Mouse (Mus musculus): ENCODE data around the gene Bcl2l2. TPM values are rescaled to one million over a fixed set of nuclear protein-coding genes. Genes with fewer than 3 reads are reported as not detected.

Gene Bcl2l2
- polyA plus RNA-seq, 1 experiment, result 41.2 TPM

DNA sequence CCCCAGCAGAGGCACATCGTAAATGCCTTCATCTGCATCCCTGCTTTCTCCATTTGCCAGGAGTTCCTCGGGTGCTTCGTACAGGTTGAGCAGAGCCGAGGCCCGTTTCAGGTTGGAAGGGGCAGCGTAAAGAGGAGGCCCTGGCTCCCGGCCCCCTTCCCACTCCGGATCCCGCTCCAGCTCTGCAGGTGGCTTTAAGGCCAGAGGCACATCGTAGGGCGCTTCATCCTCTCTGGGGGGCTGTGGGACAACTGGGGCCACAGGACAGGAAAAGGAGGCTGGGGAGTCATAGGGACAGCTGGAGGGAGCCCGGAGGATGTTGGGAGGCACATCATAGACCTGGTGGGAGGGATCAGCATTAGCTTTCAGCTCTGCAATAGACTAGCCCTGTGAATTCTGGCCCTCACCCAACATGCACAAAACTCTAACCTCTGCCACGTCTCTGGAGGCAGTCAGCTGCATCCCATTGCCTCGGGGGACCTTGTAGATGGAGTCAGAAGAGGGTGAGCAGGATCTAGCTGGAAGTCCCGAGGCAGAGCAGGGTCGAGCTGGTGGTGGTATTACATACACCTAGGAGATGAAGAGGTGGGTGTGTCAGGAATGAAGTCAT, 37.0 kb downstream of the Bcl2l2 start:
- no peak for TF ChIP-seq GATA1 (IDR thresholded peaks at IDR 0.05; ENCODE audit: low read length)

DNA sequence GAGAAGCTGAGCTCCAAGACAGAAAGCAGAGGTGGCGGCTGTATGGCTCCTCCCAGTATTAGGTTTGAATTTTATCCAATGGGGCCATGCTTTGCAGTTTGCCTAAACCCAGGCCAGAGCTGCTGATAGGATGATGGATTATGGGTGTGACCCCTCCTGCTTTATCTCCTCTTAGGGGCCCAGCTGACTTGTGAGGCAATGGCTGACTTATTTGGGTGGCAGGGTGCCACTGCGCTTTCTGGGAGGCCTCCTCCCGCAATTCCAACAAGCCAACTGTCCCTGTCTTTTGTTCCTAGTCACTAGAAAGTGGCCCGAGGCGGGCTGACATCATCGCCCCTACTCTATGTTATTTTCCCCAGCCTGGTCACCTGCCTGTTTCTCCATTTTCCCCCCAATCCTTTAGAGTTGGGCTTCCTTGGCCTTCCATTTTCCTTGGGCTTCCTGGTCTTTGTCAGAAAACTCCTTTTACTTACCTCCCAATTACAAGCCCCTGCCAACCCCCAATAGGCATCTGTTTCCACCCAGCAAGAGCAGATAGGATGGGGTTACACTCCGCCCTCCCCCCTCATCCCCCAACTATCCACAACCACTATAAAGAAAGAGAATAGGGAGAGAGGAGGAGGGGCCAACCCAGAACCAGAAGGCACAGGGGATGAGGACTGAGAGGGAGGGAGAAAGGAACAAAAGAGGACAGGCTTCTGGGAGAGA, 41.6 kb downstream of the Bcl2l2 start:
- no peak for TF ChIP-seq GATA1 (IDR thresholded peaks at IDR 0.05; ENCODE audit: low read length)

DNA sequence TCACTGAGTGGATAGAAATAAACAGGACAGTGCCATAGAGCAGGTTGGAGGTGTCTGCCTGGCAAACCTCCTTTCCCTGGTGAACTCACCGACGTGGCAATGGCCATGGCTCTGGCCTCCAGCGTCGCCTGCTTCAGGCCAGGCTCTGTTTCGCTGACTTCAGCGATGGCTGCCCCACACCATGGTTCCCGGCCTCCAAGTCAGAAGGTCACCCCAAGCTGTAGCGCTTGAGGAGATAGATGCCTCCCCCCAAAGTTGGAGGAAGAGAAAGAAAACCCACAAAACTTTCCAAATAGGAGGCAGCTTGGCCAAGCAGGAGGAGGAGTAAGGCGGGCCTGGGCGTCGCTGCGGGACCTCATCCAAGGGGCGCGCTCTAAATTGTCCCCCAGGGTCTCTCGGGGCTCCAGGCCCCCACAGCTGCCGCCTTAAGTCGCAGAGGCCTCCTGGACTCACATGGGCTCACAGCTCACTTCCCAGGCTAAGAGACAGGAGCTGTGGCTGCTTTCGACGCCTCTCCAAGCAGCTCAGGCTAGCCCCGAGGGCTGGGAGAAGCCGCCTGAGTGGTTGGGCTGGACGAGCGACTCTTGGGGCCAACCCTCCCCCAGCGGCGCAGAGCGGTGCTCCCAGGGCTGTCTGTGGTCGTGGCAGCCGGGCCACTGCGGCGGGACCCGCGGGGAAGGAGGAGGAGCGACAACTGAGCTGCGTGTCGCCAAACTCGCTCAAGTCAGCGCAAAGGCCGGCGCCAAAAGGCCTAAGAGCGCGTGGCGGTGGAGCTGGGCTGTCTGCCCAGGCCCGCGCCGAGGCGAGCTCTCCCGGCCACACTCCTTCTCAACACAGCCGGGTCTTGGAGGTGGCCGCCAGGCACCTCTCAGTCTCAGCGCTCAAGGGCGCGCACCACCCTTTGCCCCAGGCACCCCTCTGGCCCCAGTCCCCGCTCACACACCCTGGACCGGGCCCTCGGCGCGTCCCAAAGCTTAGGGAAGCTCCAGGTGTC, 42.5 kb downstream of the Bcl2l2 start, which contains the start of gene Efs:
TSS of gene Efs (minus strand) at position 778 of the 994 bp plus-strand sequence.
- TF ChIP-seq GATA1 (IDR thresholded peaks at IDR 0.05; ENCODE audit: low read length), result no peak

DNA sequence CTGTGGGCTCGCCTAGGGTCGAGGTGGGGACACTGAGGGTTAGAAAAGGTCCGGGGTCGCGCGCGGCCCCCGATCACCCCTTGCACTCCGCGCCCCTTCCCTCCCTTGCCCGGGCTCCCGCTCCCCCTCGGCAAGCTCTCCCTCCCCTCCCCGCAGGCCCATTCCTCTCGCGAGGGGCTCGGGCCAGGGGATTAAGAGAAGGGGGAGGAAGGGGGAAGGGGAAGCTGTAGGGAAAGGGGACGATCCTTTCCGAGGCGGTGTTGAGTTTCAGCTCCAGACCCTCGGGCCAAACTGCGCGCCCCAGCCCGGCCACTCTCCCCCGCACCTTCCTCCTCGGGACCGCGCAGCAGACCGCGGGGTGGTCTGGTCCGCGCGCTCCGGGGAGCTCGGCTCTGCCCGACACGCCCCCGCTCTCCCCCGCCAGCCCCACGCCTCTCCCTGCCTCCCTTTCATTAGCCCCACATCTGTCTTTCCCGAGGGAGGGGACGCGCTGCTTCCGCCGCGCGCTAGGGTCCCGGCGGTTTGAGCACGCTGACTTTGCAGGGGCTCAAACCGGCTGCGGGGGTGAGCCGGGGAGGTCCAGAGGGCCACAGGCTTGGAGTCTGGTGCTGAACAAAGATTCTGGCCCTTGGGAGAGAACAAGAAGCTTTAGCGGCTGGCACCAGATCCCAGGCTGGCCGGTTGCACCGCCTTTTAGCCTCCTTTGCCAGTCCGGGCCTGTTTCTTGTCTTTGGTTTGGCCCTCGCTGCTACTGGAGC, 43.4 kb downstream of the Bcl2l2 start:
- TF ChIP-seq GATA1 (IDR thresholded peaks at IDR 0.05; ENCODE audit: low read length), result no peak

DNA sequence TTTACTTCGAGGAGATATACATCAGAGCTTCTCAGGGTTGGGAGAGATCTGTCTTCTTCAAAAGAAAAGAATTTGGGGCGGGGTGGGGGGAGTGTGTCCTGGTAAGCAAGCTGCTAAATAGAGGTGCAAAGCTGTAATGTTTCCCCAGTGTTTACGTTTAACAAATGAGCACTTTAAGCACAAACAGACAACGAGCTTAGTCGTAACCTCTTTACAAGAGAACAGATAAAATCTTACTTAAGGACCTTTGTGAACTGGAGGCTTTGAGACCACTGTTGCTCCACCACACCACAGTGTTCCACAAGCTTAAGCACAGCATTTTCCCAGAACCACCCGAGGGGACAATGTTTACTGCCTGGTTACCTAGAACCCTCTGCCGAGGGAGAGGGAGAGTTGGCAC, 44.1 kb downstream of the Bcl2l2 start:
- TF ChIP-seq GATA1 (IDR thresholded peaks at IDR 0.05; ENCODE audit: low read length), result no peak

DNA sequence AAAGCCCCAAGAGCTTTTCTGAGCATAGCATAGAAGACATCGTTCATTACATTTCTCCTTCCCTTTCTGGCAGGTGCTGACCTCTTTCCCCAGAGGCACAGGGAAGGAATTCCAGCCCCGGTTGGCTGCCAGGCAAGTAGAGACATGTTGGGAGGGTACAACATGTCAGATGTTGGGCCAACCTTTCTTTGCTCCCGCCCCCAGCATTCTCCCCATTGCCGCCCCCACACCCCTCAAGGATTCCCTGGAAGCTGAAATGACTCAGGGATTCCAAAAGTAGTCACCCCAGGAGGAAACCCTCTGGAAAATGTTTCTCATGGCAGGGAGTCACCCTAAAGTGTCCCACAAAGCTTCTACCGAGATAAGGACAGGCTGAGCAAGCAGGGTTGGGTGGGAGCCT, 46.6 kb downstream of the Bcl2l2 start:
- no peak for TF ChIP-seq GATA1 (IDR thresholded peaks at IDR 0.05; ENCODE audit: low read length)

DNA sequence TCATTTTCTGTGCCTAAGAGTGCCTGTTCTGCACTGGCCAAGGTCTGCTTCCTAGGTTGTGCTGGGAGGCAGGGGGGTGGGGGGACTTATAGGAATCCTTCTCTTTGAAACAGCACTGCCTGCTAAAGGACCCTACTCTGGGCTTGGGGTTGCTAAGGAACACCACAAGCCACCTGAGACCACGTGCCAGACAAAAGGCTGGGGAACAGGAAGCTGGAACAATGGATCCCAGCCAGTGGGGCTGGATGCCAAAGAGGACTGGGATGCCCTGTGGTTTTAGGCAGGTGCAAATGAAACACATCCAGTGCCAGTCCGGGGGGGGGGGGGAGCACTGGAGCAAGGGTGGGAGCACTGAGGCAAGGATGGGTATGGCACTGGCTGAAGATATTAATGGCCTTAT, 47.3 kb downstream of the Bcl2l2 start:
- TF ChIP-seq GATA1 (IDR thresholded peaks at IDR 0.05; ENCODE audit: low read length), result no peak

DNA sequence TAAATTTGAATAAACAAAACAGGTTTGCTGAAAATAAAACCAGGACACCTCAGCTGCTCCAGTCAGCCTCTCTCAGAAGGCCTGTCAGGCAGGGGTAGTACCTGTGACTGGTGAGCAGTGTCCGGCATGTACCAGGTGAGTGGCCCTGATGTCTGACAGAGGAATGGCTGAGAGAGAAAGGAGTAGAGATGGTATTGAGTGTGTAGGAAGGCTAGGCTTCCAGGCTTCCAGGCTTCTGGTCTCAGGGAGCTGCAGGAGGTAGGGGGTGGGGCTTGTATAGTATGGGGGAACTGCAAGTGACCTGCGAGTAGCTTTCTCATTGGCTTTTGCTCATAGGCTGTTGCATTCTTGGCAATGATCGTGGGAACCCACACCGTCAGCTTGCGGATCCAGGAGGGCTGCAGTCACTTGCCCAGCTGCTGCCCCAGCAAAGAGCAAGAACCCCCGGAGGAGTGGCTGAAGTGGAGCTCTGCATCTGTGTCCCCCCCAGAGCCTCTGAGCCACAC, 49.5 kb downstream of the Bcl2l2 start, which contains the start of gene Il25:
TSS of gene Il25 (plus strand) at position 51 of the 506 bp plus-strand sequence.
- TF ChIP-seq GATA1 (IDR thresholded peaks at IDR 0.05; ENCODE audit: low read length), result no peak

DNA sequence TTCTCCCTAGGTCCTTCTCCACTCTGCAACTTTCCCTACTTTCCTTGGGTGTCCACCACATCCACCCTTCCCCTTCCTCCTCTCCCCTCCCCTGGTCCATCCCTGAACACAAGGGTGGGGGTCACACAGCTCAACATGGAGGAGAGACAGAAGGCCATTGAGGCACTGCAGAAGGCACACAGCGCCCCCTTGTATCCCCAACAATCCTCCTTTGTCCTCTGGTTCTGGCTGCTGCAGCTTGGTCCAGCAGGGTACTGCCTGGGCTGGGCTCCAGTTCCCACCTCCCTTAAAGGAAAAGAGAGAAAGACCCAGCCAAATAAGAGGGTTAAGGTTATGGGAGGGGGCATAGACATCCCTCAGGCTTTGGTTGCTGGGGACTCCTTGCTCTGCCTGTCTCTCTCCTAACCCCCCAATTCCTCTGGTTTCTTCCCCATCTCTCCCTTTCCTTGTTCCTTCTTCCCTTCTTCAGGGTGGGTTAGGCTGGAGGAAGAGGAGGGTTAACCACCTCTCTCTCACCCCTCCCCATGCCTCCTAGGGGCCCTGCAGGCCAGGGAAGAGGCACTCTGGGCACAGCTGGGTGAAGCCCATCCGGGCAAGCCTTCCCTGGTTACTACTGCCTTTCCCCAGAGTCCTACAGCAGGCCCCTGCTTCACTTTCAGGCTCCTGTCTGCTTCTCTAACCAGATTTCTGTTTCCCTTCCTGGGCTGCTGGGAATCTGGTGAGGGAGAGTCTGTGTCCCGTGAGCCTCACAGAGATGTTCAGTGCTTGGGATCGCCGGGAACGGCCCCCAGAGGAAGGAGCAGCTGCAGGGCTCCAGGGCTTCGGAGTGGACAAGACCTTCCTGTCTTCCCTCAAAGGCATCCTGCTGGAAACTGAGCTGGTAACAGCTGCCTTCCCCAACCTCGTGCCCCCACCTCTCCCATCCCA, 53.0 kb downstream of the Bcl2l2 start, which contains the start of gene Cmtm5:
TSS of gene Cmtm5 (plus strand) at position 358 of the 927 bp plus-strand sequence.
- TF ChIP-seq GATA1 (IDR thresholded peaks at IDR 0.05; ENCODE audit: low read length), result no peak

DNA sequence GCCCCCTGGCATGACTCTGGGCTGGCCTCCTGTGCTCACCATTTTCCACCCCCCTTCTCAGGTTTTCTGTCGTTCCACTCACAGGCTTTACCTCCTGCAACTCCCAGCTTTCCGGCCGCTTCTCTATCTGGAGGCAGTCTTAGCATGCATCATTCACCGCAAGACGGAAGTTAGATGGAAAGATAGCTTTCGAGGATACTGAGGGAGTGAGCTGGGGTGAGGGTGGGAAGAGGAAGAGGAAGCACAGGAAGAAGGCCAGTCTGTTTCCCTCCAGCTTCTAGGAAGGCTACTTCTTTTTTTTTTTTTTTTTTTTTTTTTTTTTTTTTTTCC, 53.6 kb downstream of the Bcl2l2 start:
- TF ChIP-seq GATA1 (IDR thresholded peaks at IDR 0.05; ENCODE audit: low read length), result no peak

DNA sequence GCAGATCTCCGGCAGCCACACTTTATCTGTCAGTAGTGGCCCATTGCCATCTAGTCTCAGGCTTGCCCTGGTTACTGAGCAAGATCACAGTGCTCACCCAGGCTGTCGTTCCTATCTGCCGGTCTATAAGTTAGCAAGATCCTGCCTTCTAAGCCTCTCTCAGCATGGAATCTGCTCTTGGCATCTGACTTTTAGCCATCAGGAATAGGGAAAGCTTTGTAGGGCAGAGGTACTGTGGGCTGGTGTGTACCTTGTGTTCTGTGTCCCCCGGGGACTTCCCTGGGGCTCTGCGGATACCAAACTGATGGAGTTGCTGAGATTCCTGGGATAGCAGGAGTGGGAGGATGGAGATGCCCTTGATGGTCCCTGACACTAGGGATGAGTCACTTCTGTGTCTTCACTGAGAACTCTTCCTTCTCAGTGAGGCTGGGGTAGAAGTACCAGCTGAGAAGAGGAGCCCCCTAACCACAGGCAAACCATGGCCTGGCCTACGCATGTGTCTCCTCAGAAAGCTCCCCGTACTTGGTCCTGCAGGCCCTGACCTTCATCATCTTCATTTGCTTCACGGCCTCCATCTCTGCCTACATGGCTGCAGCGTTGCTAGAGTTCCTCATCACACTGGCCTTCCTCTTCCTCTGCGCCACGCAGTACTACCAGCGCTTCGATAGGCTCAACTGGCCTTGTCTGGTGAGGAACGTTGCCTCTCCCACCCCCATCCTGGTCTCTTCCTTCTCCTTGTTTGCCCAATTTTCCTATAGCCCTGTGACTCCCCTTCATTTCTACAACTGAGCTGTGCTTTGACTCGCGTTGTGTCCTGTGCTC, 54.4 kb downstream of the Bcl2l2 start:
- TF ChIP-seq GATA1 (IDR thresholded peaks at IDR 0.05; ENCODE audit: low read length), result no peak

Other genes starting within 250 kb of the Bcl2l2 start
- not detected in 2 replicates for gene Gm17606, start 242.4 kb upstream of the Bcl2l2 start, polyA plus RNA-seq (2012)
- gene Cdh24, start 242.0 kb upstream of the Bcl2l2 start, polyA plus RNA-seq (2012), result 2.3 and 2.8 TPM in 2 replicates
- 6.6 and 9.8 TPM in 2 replicates for gene 1700123O20Rik, start 197.2 kb upstream of the Bcl2l2 start, polyA plus RNA-seq (2012)
- gene Acin1, start 196.4 kb upstream of the Bcl2l2 start, polyA plus RNA-seq (2012), result 516 and 685 TPM in 2 replicates
- not detected in 2 replicates for gene Gm29776, start 184.5 kb upstream of the Bcl2l2 start, polyA plus RNA-seq (2012)
- gene Cebpe, start 171.2 kb upstream of the Bcl2l2 start, polyA plus RNA-seq (2012), result not detected in 2 replicates
- gene Slc7a8, start 101.4 kb upstream of the Bcl2l2 start, polyA plus RNA-seq (2012), result 79.2 and 81.1 TPM in 2 replicates
- not detected in 2 replicates for gene Rnf212b, start 69.2 kb upstream of the Bcl2l2 start, polyA plus RNA-seq (2012)
- 1.5 and 1.6 TPM in 2 replicates for gene Homez, start 12.4 kb upstream of the Bcl2l2 start, polyA plus RNA-seq (2012)
- gene Ppp1r3e, start 5.8 kb upstream of the Bcl2l2 start, polyA plus RNA-seq (2012), result 1.3 and 2.3 TPM in 2 replicates
- gene Gm20521, start 64 bp downstream of the Bcl2l2 start, polyA plus RNA-seq (2012), result 5.5 and 10.3 TPM in 2 replicates
- 412 and 528 TPM in 2 replicates for gene Pabpn1, start 9.1 kb downstream of the Bcl2l2 start, polyA plus RNA-seq (2012)
- gene Slc22a17, start 29.8 kb downstream of the Bcl2l2 start, polyA plus RNA-seq (2012), result not detected in 2 replicates
- 0.04 TPM in 1 of 2 replicates, not detected in the other for gene Efs, start 42.7 kb downstream of the Bcl2l2 start, polyA plus RNA-seq (2012)
- not detected in 2 replicates for gene Il25, start 49.3 kb downstream of the Bcl2l2 start, polyA plus RNA-seq (2012)
- gene Cmtm5, start 52.9 kb downstream of the Bcl2l2 start, polyA plus RNA-seq (2012), result not detected in 2 replicates
- gene Myh6, start 83.5 kb downstream of the Bcl2l2 start, polyA plus RNA-seq (2012), result 0.01 TPM in 1 of 2 replicates, not detected in the other
- gene Gm17428, start 93.6 kb downstream of the Bcl2l2 start, polyA plus RNA-seq (2012), result not detected in 2 replicates
- 0.04 and 0.05 TPM in 2 replicates for gene Myh7, start 111.2 kb downstream of the Bcl2l2 start, polyA plus RNA-seq (2012)
- gene Ngdn, start 132.1 kb downstream of the Bcl2l2 start, polyA plus RNA-seq (2012), result 39.2 and 43.5 TPM in 2 replicates
- 1.9 and 2.3 TPM in 2 replicates for gene Zfhx2, start 208.9 kb downstream of the Bcl2l2 start, polyA plus RNA-seq (2012)
- 4.0 and 4.4 TPM in 2 replicates for gene Thtpa, start 211.4 kb downstream of the Bcl2l2 start, polyA plus RNA-seq (2012)
- gene Ap1g2, start 223.2 kb downstream of the Bcl2l2 start, polyA plus RNA-seq (2012), result 16.8 and 21.9 TPM in 2 replicates
- gene Jph4, start 233.6 kb downstream of the Bcl2l2 start, polyA plus RNA-seq (2012), result 0.02 TPM in 1 of 2 replicates, not detected in the other

All from G1E-ER4 (cell line).